Mouse (Mus musculus) ES-Bruce4 (cell line): ENCODE data around the gene Trim60.

ENCODE experiments used
- CTCF ChIP-seq: IDR thresholded peaks from one replicate; pipeline ENCODE4 v1.8.1; 2011; ENCODE audit warnings: low read depth, low read length
- EP300 ChIP-seq: IDR thresholded peaks from 2 replicates; pipeline ENCODE4 v1.6.1; 2011; ENCODE audit warnings: low read depth, low read length; ENCODE audit not compliant: insufficient read depth

DNA sequence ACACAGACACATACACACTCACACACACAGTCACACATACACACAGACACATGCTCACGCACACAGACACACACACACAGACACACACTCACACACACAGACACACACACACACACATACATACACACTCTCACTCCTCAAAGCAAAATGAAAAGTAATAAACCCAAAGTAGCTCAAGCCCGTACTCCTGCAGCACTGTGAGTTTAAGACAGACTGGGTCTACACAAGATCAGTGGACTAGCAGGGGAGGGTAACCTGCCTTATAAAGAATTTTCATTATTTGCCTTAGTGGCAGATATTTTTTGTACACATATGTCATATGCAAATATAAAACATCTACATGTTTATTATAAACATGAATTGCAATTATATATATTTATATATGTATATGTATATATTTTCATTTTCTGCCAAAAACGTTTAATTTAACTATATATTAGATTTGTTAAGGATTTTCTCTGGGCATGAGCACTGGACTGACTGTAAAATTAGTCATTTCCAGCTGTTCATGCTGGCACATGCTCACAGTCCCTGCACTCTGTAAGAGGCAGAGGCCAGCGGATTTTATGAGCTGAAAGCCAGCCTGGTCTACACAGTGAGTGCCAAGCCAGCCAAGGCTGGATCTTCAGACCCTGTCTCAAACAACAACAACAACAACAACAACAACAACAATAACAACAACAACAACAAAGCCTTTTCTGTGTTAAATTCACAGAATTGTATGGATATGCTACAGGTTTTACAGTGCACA is 12.5 kb upstream of the Trim60 start:
- TF ChIP-seq CTCF (no peak), EP300 (no peak)
